Comparison of ENCODE assay signal across 13 mouse cellular contexts in the genomic region with DNA sequence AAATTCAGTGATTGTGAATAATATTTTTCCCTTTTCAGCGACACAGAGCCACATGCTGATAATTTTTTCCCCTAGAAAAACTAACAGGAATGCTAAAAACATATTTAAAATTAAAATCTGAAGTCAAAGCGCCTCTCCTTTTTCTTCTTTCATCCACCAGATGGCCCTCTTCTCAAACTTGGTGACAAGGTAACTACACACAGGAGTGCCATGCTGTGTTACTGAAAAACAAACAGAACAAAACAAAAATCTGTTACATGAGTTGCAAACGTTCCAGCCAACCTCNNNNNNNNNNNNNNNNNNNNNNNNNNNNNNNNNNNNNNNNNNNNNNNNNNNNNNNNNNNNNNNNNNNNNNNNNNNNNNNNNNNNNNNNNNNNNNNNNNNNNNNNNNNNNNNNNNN. TPM values are rescaled to one million over a fixed set of nuclear protein-coding genes. Genes with fewer than 3 reads are reported as not detected.
DNase-seq lines count a peak whose midpoint lies in the region; ATAC-seq and TF ChIP-seq lines count a peak whose summit lies in the region.
"Had no signal": no experiment of that assay in that cellular context is flagged by ENCODE, and none has a peak within 500 bp of the region (broad histone marks: within the 10 kb centered on the region; RNA-seq: fewer than 3 reads in every experiment).

No protein-coding gene starts in this region.

- no peak overlapping the region for H3K4me3 ChIP-seq in kidney, adult 2 months (ENCODE audit: insufficient read depth, low read depth, low read length)
- no peak overlapping the region for H3K4me3 ChIP-seq in kidney, embryonic 14.5 days (ENCODE audit: low read length)
- H3K4me3 ChIP-seq: forebrain, embryonic 10.5 days; limb, embryonic 15.5 days had no signal

- H3K36me3 ChIP-seq in kidney, adult 2 months (ENCODE audit: control insufficient read depth, insufficient read depth, low read length) = no peaks in the 10 kb centered on the region
- no peaks in the 10 kb centered on the region for H3K36me3 ChIP-seq in kidney, embryonic 14.5 days (ENCODE audit: control insufficient read depth, insufficient read depth, low read length)
- H3K36me3 ChIP-seq: forebrain, embryonic 10.5 days; limb, embryonic 15.5 days had no signal

- H3K27me3 ChIP-seq in kidney, adult 2 months (replicated peaks; ENCODE audit: control insufficient read depth, insufficient read depth, low read length) = no peaks in the 10 kb centered on the region
- no peaks in the 10 kb centered on the region for H3K27me3 ChIP-seq in kidney, embryonic 14.5 days (ENCODE audit: control insufficient read depth, insufficient read depth, low read length)
- H3K27me3 ChIP-seq: limb, embryonic 15.5 days had no signal

- peak; percentile 12 for DNase-seq in kidney, adult 2 months
- peak; percentile 11 for DNase-seq in right cerebral cortex, postnatal 25 days
- DNase-seq in right cerebral cortex, postnatal 10 days (ENCODE audit: low spot score in 2 of 2) = no peak
- peak; percentile 22 to 59 for DNase-seq in cerebellum, postnatal 10 days
- DNase-seq in retina, embryonic 14.5 days (ENCODE audit: low spot score) = peak; percentile 39
- DNase-seq in spleen, postnatal 14 days (ENCODE audit: low spot score in 2 of 2) = no peak
- no peak for DNase-seq in gastrocnemius, adult 8-10 months (ENCODE audit: low spot score in 2 of 2)

- no peak overlapping the region for H3K4me2 ChIP-seq in kidney, embryonic 14.5 days (replicated peaks; ENCODE audit: low read depth, low read length)
- H3K4me2 ChIP-seq: limb, embryonic 15.5 days had no signal

- no peak for ATAC-seq in kidney, embryonic 14.5 days (ENCODE audit: low FRiP score, low TSS enrichment)
- ATAC-seq: activated CD4-positive, CD25-positive, alpha-beta regulatory T cell, adult 4 months; inflammation-experienced regulatory T-cells, adult 6 months had no signal

- H3K4me1 ChIP-seq in kidney, adult 2 months (ENCODE audit: control insufficient read depth, insufficient read depth, low read length) = no peaks in the 10 kb centered on the region
- H3K4me1 ChIP-seq in kidney, embryonic 14.5 days (ENCODE audit: control insufficient read depth, insufficient read depth, low read length) = no peaks in the 10 kb centered on the region
- H3K4me1 ChIP-seq: forebrain, embryonic 10.5 days; limb, embryonic 15.5 days had no signal

- no peak for TF ChIP-seq CTCF in kidney, adult 2 months (conservative IDR thresholded peaks at IDR 0.05; ENCODE audit: insufficient read depth, insufficient read length, low read depth, low read length)

- no peak overlapping the region for H3K9ac ChIP-seq in kidney, embryonic 14.5 days (ENCODE audit: low read depth, low read length)
- H3K9ac ChIP-seq: limb, embryonic 15.5 days had no signal

- no peak for TF ChIP-seq POLR2A in kidney, adult 2 months (IDR thresholded peaks at IDR 0.05; ENCODE audit: low read depth, low read length)

- H3K27ac ChIP-seq in kidney, adult 2 months (ENCODE audit: insufficient read depth, low read depth, low read length) = no peak overlapping the region
- H3K27ac ChIP-seq in kidney, embryonic 14.5 days (ENCODE audit: low read depth, low read length) = no peak overlapping the region
- H3K27ac ChIP-seq: forebrain, embryonic 10.5 days; limb, embryonic 15.5 days had no signal

- H3K9me3 ChIP-seq in kidney, embryonic 14.5 days (ENCODE audit: control insufficient read depth, low read length) = no peaks in the 10 kb centered on the region
- H3K9me3 ChIP-seq: forebrain, embryonic 10.5 days; limb, embryonic 15.5 days had no signal

- WGBS in kidney, adult 2 months = 23% methylated on average over 3 of the region's 3 CpGs
- 33% methylated on average over 3 of the region's 3 CpGs for WGBS in kidney, embryonic 14.5 days

RNA-seq across cellular contexts. Expression of a gene that starts 29.8 kb away (rescaled TPM):
- not detected in 2 replicates for polyA plus RNA-seq in kidney, adult 2 months (2012; rRNA removed)
- polyA plus RNA-seq in kidney, embryonic 14.5 days (2014; fragmentation: Nextera tagmentation; extraction: Ambion mirVana) = not detected in 2 replicates
- not detected for total RNA-seq in gastrocnemius, adult 8-10 months (2022)
- polyA plus RNA-seq: activated CD4-positive, CD25-positive, alpha-beta regulatory T cell, adult 4 months; forebrain, embryonic 10.5 days; limb, embryonic 15.5 days; stomach, embryonic 16.5 days had no signal

Comparison
In these comparisons a context has a peak if more than half of its experiments do, and no peak if none do; other contexts are left out.
1. DNase-seq: peak in kidney, adult 2 months (single experiment), right cerebral cortex, postnatal 25 days (single experiment), cerebellum, postnatal 10 days (2 of 2) and retina, embryonic 14.5 days (single experiment); none in right cerebral cortex, postnatal 10 days (0 of 2), spleen, postnatal 14 days (0 of 2) and gastrocnemius, adult 8-10 months (0 of 2).